Mouse (Mus musculus) CH12.LX (cell line): ENCODE measurements around the gene Kif26a. TPM values are rescaled to one million over a fixed set of nuclear protein-coding genes. Genes with fewer than 3 reads are reported as not detected.

ENCODE experiments used
- DNase-seq: peaks from one replicate; pipeline ENCODE4 v3.0.0-alpha.2; 2013; ENCODE audit errors: extremely low read depth
- H3K27ac ChIP-seq: 2 replicates; pipeline ENCODE4 v1.5.1; 2012; ENCODE audit warnings: low read depth, mild to moderate bottlenecking, control low read depth, moderate library complexity; ENCODE audit not compliant: insufficient read depth
- H3K27me3 ChIP-seq: replicated peaks from 2 replicates; pipeline ENCODE3; 2012; ENCODE audit warnings: inconsistent platforms
- H3K36me3 ChIP-seq, 2 experiments: replicated peaks in 1 of 2; 2 replicates each; pipeline versions ENCODE3 to v1.6.1; 2012; ENCODE audit warnings: inconsistent platforms in 1 of 2, low read length in 1 of 2, mild to moderate bottlenecking in 1 of 2, mixed read lengths in 1 of 2, moderate library complexity in 1 of 2; ENCODE audit not compliant: control insufficient read depth in 1 of 2, insufficient read depth in 1 of 2
- H3K4me1 ChIP-seq, 2 experiments: 2 replicates each; pipeline ENCODE4 v1.6.1; 2012; ENCODE audit warnings: inconsistent platforms in 1 of 2, moderate library complexity in 1 of 2; ENCODE audit not compliant: insufficient read depth in 2 of 2, control insufficient read depth in 1 of 2
- H3K4me2 ChIP-seq: 2 replicates; pipeline ENCODE4 v1.6.1; 2012; ENCODE audit warnings: low read depth, mild to moderate bottlenecking, control low read depth; ENCODE audit not compliant: poor library complexity, insufficient read depth, severe bottlenecking
- H3K4me3 ChIP-seq, 3 experiments: fragments of 150-350 bp in 1 of 3; sonication (generic) in 1 of 3; replicated peaks in 1 of 3; 2 replicates each; pipeline versions ENCODE3 to v1.5.1; 2011 to 2012; ENCODE audit warnings: low read depth in 2 of 3, low read length in 2 of 3, mild to moderate bottlenecking in 2 of 3, moderate library complexity in 2 of 3, control low read depth in 1 of 3, improper control_type of control experiment in 1 of 3, inconsistent platforms in 1 of 3, mixed read lengths in 1 of 3; ENCODE audit not compliant: poor library complexity in 1 of 3
- H3K79me2 ChIP-seq: replicated peaks from 2 replicates; pipeline ENCODE4 v1.6.1; 2012; ENCODE audit warnings: mild to moderate bottlenecking, moderate library complexity; ENCODE audit not compliant: control insufficient read depth, poor library complexity, insufficient read depth, severe bottlenecking; ENCODE audit errors: extremely low read depth
- H3K9ac ChIP-seq: 2 replicates; pipeline ENCODE4 v1.6.1; 2012; ENCODE audit warnings: low read depth, mild to moderate bottlenecking, control low read depth, moderate library complexity; ENCODE audit not compliant: insufficient read depth
- H3K9me3 ChIP-seq: replicated peaks from 2 replicates; pipeline ENCODE3; 2012; ENCODE audit warnings: low read length, inconsistent platforms, mixed read lengths
- BHLHE40 ChIP-seq: IDR thresholded peaks from 2 replicates; pipeline ENCODE4 v1.6.1; 2011; ENCODE audit warnings: mild to moderate bottlenecking, low read depth, low read length, improper control_type of control experiment
- E2F4 ChIP-seq: IDR thresholded peaks from 2 replicates; pipeline ENCODE4 v1.6.1; 2011; ENCODE audit warnings: low read depth, low read length, improper control_type of control experiment; ENCODE audit not compliant: insufficient replicate concordance
- ETS1 ChIP-seq: conservative IDR thresholded peaks from 2 replicates; pipeline ENCODE4 v1.6.1; 2012; ENCODE audit warnings: low read depth, mild to moderate bottlenecking, inconsistent platforms, low read length, improper control_type of control experiment, moderate library complexity
- JUND ChIP-seq: conservative IDR thresholded peaks from 2 replicates; pipeline ENCODE4 v1.6.1; 2011; ENCODE audit warnings: low read depth, low read length, improper control_type of control experiment
- NELFE ChIP-seq: IDR thresholded peaks from 2 replicates; pipeline ENCODE4 v1.6.1; 2011; ENCODE audit warnings: low read depth, low read length, improper control_type of control experiment
- SIN3A ChIP-seq: IDR thresholded peaks from 2 replicates; pipeline ENCODE4 v1.6.1; 2012; ENCODE audit warnings: low read length, improper control_type of control experiment, inconsistent platforms
- TBP ChIP-seq: conservative IDR thresholded peaks from 2 replicates; pipeline ENCODE4 v1.6.1; 2011; ENCODE audit warnings: low read depth, low read length, improper control_type of control experiment
- UBTF ChIP-seq: IDR thresholded peaks from 2 replicates; pipeline ENCODE4 v1.6.1; 2012; ENCODE audit warnings: low read depth, mild to moderate bottlenecking, inconsistent platforms, low read length, improper control_type of control experiment, moderate library complexity
- USF1 ChIP-seq: IDR thresholded peaks from 2 replicates; pipeline ENCODE4 v1.6.1; 2014; ENCODE audit warnings: low read depth, mild to moderate bottlenecking, inconsistent platforms, low read length, improper control_type of control experiment
- USF2 ChIP-seq: conservative IDR thresholded peaks from 2 replicates; pipeline ENCODE4 v1.6.1; 2011; ENCODE audit warnings: low read depth, low read length, improper control_type of control experiment
- dilution Hi-C: fragments of 300-500 bp; cut with MboI; formaldehyde crosslinking; loops from 2 replicates; pipeline ENCODE4 v1.14.3; 2020; ENCODE audit warnings: low sequenced_read_pairs; ENCODE audit not compliant: extremely low pct_unique_long_range_greater_than_20kb, extremely low pct_ligation_motif_present
- in situ Hi-C: fragments of 300-500 bp; cut with MboI; formaldehyde crosslinking; loops from 3 replicates; pipeline ENCODE4 v1.14.3; 2019; ENCODE audit warnings: low sequenced_read_pairs, low pct_ligation_motif_present, low pct_unique_long_range_greater_than_20kb, mixed read lengths
- polyA plus RNA-seq: library from polyadenylated mRNA; unstranded; fragments of >175 nt; gene quantifications from 2 replicates; pipeline ENCODE4 v1.2.1, GENCODE M21; 2012; ENCODE audit warnings: low read depth; ENCODE audit not compliant: insufficient read length
- total RNA-seq, 2 experiments: library from RNA; depleted of rRNA; stranded (reverse); fragments of 300-350 nt in 1 of 2; fragments of >200 nt in 1 of 2; gene quantifications; 2 replicates each; pipeline ENCODE4 v1.2.3; 2012 to 2014

The Kif26a gene
- total and polyA plus RNA-seq, 3 experiments, result not detected

GRCm38 (mm10) chr12:112179687-112180086, 33.7 kb downstream of the Kif26a start:
- dilution Hi-C loops, result no loop called here
- Histone ChIP-seq H3K4me2 (no peak overlapping the region), H3K36me3 (no peaks in the 10 kb centered on the region), H3K79me2 (no peaks in the 10 kb centered on the region), H3K27me3 (peaks cover 67% of the 10 kb centered on the region), H3K27ac (no peak overlapping the region), H3K9me3 (no peaks in the 10 kb centered on the region), H3K4me1 (no peaks in the 10 kb centered on the region), H3K9ac (no peak overlapping the region), H3K4me3 (no peak overlapping the region)
- DNase-seq, result no peak
- TF ChIP-seq ETS1, result no peak
- in situ Hi-C loops, result no loop called here

- H3K4me1 ChIP-seq, result no peaks in the 10 kb centered on the region
- dilution Hi-C loops, result no loop called here
- no peak overlapping the region for H3K27ac ChIP-seq
- H3K9ac ChIP-seq, result no peak overlapping the region
- TF ChIP-seq SIN3A, result no peak
- TF ChIP-seq USF1, result no peak
- no peak for TF ChIP-seq E2F4
- no peak for TF ChIP-seq ETS1
- no peak for TF ChIP-seq USF2
- no peak for TF ChIP-seq JUND
- no peak for TF ChIP-seq TBP
- no peaks in the 10 kb centered on the region for H3K9me3 ChIP-seq
- no peaks in the 10 kb centered on the region for H3K79me2 ChIP-seq
- H3K27me3 ChIP-seq, result peaks cover 86% of the 10 kb centered on the region
- H3K36me3 ChIP-seq, result no peaks in the 10 kb centered on the region
- in situ Hi-C loops, result no loop called here
- DNase-seq, result no peak
- H3K4me2 ChIP-seq, result no peak overlapping the region
- H3K4me3 ChIP-seq, result no peak overlapping the region
Observed at GRCm38 (mm10) chr12:112181921-112182608, 36.1 kb downstream of the Kif26a start.

- H3K36me3 ChIP-seq, result no peaks in the 10 kb centered on the region
- in situ Hi-C loops (no loop called here), dilution Hi-C loops (no loop called here)
- H3K27ac ChIP-seq, result no peak overlapping the region
- no peak overlapping the region for H3K4me2 ChIP-seq
- no peaks in the 10 kb centered on the region for H3K4me1 ChIP-seq
- TF ChIP-seq USF1 (no peak), NELFE (no peak), BHLHE40 (no peak), UBTF (no peak)
- TF ChIP-seq, all 38 proteins: peak for 0
- DNase-seq, result no peak
- Histone ChIP-seq H3K9ac (no peak overlapping the region), H3K27me3 (peaks cover 86% of the 10 kb centered on the region), H3K9me3 (no peaks in the 10 kb centered on the region), H3K4me3 (no peak overlapping the region), H3K79me2 (no peaks in the 10 kb centered on the region)
Observed at GRCm38 (mm10) chr12:112182609-112182955, 36.6 kb downstream of the Kif26a start.
